Mouse (Mus musculus) 3134 (cell line): ENCODE results near the gene Spop.
"Not testable (repeated sequence)": the region's sequence is repeated elsewhere in the genome, so short reads cannot be mapped to it uniquely, and the experiment has no call there.

ENCODE experiments used
- DNase-seq: peaks from one replicate; pipeline ENCODE4 v3.0.0-alpha.2; 2011; ENCODE audit warnings: low spot score; ENCODE audit not compliant: insufficient read length; ENCODE audit errors: extremely low read depth

Spop gene

DNA sequence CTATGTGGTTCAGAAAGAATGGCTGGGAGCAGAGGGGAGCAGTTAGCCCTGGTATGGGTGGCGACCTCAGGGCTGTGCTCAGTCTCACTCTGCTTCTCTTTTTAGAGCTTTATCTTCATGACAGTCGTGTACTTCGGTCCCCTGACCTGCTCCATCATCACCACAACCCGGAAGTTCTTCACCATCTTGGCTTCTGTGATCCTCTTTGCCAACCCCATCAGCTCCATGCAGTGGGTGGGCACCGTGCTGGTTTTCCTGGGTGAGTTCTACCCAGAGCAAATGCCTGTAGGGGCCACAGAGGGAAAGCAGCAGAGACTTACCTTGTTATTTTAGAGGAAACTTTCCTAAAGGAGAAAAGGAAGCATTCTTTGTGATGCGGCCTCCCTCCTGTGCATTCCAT is 23.5 kb upstream of the Spop start:
- no peak for DNase-seq

DNA sequence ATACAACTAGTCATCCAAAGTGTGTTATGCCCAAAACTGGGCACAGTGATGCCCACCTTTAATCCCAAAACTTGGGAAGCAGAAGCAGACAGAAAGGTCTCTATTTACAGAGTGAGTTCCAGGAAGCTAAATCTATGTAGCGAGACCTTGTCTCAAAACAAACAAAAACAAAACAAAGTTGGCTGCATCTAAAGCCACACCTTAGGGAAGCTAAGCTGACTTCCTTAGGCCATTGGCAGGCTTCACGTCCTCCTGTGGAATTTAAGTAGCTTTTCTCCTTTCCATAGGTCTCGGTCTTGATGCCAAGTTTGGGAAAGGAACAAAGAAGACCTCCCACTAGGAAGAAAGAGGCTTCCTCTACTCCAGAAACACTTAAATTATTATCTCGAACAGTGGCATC is 22.7 kb upstream of the Spop start:
- DNase-seq, result no peak

DNA sequence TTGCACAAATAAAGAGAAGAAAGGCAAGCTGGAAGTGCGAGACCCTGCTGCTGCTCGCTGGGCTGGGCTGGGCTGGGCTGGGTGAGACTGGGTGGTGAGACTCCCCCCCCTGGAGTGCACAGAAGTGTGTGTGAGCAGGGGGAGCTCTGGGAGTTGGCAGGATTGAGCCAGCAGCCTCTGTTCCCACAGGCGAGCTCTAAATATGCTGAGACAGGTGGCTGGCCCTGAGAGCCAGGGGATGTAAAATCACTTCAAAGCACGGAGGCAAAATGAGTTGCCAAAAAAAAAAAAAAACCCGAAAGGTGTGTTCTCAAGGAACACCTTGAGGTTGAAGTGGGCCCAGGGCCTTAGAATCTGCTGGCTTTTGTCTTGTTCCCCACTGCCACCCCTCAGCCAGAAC is 22.1 kb upstream of the Spop start:
- DNase-seq, result no peak

DNA sequence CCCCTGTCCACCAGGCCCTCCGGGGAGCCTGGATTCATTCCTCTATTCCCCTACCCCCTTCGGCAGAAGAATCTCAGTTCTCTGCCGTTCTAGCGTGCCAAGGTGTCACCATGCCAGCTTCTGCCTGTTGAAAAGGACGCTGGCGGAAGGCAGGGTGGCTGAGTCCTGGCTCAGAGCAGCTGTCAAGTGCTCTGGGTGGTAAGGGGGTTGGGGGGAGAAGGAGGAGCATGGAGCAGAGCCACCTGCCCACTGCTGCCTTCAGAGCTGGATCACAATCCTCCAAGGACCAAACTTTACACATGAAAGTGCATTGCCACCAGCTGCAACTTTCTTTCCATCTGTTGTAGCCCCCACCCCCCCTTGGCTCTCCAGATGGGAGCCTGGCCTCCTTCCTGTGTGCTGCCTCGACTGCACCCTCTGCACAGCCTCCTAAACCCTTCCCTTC is 21.6 kb upstream of the Spop start:
- DNase-seq, result no peak

DNA sequence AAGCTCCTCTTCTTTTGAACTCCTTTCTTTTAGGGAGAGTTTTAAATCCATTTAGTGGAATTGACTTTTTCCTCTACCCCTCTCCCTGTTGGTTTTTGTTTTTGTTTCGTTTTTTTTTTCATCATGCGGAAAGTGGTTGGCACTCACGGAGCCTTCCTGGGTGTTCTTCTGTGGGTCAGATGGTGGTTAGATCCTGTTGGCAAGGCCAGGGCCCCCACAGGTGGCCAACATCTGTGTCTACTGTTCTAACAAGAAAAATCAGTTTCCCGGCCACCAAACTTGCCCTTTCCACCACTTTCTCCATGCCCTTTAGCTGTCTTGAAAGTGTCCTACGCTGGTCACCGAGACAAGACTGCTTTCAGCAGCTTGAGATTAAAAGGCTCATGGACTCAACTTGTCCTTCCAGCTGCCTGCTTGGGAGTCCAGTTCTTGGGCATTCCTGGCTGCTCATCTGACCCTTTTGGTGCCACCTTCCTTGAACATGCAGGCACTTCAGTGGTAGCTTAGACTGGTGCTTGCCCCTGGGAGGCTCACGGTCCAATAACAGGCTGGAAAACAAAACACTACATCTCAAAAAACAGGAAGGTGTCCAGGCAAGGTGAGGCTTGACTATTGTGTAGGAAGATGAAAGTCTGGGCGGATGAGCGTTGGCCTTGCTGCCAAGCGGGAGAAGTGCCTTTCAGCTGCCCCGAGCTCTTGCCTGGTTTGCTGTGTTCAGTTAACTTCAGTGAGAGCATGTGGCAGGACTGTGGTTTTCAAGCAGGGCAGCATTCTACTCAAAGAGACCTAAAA is 21.0 kb upstream of the Spop start:
- DNase-seq, result no peak

DNA sequence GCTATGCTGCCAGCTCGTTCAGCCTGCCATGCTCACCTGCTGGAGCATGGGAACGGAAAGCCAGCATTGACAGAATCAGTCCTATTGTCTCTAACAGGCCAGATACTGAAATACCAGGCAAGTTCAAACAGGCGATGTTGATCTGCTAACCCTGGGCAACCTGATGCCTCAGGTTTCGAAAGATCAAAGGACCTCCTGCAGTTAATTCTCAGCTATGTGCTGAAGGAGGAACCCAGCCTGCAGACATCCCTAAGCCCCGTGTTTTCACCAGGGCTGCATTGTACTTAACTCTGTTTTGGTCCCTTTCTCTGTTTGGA is 20.4 kb upstream of the Spop start:
- no peak for DNase-seq

DNA sequence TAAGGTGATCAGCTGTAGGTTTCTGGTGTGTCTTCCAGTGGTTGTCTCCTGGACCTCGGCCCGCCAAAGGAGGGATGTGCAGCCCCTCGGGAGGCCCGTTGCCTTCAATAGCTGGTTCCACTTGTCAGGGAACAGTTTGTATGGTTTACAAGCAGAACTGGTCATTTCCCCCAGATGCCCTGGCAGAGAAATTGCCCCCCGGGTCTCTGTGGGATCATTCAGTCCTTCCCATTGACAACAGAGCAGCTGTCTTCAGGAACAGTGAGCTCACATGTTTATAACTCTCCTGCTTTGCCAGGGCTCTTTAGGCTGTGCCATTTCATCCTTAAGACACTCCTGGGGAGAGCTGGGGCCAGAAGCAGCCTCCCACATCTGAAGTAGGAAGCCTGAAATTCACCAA is 19.8 kb upstream of the Spop start:
- no peak for DNase-seq

DNA sequence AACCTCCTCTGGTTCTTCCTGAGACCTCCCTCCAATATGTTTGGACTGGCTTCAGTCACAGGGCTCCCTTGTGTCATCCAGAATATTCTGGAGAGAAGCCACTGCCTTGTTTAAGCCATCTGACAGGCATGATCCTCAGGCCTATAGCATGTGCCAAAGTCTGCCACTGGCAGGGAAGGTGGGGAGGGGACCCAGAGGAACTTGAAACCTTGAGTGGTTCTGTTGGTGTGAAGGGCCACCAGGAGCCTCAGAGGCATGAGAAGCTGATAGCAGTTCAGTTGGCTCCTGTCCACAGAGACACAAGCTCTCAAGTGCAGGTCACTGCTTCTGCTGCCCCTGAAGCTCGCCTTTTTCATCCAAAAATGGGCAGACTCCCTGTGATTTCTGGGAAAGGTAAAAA is 17.3 kb upstream of the Spop start:
- no peak for DNase-seq

DNA sequence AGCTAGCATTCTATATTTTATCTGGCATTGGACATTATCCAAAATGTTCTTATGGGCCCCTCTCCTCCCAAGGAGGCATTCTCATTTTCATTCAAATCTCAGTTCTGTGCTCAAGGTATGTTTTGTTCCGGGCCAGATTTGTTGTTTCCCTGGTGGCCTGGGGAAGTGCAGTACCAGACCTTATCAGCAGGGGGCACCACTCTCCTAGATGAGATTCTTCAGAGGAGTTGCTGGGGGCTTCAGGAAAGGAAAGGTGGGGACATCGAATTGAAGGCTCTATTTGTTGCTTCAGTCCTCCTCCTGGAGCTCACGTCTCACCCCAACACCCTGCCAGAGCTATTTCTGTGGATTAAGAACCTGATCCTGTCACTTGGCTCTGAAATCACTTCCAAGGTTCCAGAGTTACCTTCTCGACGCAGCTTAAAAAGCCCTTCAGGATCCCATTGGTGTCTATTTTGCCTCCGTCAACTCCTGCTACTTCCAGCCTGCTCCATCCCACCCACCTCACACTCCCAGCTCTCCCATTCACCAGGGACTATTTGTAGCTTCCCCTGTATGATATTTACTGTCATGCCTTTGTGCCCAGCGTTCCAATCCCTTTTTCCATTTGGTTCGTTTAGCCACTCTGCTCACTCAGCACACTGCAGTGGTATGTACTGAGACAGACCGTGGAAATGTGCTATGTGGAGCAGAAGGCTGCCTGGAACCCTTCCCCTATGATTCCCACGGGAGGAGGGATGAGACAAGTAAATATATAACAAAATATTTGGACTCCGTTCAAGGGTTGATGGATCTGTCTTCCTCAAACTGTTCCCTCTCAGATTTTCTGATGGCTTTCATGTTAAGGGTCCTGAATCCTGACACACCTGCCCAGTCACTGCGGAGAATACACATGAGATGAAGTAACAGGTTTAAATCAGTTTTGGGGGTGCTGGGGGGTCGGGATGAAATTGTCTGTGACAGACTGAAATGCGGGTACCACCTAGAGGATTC is 15.7 kb upstream of the Spop start:
- DNase-seq, result no peak

DNA sequence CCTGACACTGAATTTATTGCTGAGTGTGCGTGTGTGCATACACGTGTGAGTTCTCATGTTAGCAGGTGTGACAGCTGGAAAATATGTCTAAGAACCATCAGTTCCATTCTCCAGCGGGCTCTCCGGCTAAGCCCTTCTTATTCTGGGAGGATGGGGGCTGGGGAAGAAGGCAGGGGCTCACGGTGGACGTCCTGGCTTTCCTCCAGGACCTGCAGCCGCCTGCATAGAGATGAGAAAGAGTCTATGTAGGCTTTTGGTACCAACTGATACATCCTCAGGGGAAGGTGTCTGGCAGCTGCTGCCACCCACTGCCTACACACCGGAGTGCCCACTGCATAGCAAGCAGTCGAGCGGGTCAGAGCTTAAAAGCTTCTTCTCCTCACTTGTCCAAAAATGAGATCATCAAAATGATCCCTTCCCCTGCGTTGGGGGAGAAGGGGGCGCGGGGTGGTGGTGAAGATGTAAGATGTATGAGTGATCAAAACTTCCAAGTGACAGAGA is 14.3 kb upstream of the Spop start:
- DNase-seq, result no peak

DNA sequence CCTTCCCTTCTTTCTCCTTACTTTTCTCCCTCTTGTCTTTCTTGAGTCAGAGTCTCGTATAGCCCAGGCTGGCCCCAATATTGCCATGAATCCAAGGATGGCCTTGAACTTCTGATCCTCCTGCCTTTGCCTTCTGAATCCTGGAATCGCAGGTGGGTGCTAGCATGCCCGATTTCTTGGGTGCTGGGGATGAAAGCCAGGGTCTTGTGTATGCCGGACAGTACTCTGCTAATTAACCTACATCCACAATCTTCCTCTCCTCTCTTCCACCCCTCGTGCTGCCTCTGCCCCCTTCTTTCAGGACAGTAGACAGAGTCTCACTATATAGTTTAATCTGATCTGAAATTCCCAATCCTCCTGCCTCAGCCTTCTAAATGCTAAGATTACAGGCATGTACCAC is 12.3 kb upstream of the Spop start:
- no peak for DNase-seq

DNA sequence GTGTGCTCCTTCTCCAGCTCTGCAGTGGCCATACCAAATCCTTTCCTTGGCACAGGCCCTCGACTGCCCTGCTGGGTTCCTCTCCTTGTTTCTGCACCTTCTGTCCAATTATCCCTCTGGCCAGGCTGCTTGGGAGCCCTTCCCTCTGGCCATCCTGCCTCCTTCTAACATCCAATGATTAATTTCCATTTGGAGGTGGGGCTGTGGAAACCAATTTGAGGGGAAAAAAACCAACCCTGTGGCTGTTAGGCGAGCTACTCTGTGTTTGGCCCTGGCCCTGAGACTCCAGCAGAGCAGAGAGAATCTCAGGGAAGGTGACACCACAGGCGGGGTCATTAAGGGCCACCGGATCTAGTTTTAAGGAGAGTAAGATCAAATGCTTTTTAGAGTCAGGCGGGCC is 11.7 kb upstream of the Spop start:
- DNase-seq, result no peak

DNA sequence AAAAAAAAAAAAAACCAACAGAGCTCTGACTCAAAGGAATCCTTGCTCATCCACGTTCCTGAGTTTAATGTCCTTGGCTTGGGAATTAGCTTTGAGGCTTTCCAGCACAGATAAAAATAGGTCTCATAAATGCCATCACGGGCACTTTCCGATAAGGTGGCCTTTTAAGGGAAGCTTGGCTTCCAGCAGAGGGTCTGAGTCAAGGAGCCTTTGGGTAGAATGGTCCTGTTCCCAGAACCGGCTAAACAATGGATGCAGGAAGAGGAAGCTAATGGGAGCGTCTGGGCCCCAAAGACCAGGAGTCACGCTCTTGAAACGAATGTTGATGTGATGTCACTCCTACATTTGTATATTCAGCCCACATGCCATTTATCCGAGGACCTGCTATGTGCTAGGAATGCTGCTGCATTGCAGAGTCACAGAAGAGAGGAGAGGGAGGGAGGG is 11.2 kb upstream of the Spop start:
- DNase-seq, result peak; percentile 51

DNA sequence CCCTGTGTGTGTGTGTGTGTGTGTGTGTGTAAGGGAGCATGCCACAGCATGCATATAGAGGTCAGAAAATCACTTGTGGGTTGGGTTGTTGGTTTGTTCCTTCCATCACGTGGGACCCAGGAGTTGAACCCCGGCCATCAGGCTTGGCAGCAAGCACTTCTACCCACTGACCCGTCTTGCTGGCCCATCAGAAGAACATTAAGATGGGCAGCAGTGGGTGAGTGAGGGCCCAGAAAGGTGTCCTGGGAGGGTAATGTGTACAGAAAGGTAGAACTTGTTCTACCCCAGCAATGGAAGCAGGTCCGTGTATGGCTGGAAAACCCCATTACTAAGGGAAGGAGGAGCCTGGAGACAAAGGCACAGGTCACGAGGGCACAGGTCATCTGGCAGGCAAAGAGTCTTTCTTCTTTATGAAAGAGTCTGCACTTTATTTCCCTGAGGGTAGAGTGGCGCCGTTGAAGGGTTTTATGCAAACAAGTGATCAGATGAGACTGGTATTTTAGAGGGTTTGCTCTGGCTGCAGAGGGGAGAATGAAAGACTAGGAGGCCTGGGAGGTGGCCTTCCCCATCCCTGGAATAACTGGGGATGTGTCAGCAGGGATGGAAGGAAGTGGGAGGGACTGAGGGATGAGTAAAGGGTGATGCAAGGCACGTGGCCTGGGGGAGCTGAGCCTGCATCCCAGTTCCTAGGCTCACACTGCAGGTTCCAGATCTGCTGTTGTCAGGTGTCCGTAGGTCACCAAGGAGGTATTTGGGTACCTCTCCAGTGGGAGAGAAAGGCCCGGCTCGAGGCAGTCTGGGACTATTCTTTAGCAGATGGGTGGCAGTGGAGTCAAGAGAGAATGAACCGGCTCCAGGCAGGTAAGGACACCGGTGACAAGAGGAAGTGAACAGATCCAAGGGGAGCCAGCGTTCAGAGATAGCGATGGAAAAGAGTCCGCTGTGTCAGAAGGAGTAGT is 10.2 kb upstream of the Spop start:
- peak; percentile 70 for DNase-seq

DNA sequence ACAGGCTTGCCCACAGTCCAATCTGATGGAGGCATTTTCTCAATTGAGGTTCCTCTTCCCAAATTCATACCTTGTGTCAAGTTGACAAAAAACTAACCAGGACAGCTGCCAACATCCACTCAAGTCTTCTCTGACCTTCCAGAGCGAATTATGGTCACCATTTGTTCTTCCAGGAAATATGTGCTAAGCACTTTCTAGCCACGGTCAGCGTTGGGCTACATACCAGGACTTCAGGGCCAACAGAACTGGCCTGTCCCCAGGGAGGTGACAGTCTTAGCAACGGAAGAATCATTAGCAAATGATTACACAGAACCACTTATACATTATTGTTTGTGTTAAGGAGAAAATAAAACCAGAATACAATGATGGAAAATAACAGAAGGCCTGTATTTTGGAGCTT is 8.1 kb upstream of the Spop start:
- no peak for DNase-seq

DNA sequence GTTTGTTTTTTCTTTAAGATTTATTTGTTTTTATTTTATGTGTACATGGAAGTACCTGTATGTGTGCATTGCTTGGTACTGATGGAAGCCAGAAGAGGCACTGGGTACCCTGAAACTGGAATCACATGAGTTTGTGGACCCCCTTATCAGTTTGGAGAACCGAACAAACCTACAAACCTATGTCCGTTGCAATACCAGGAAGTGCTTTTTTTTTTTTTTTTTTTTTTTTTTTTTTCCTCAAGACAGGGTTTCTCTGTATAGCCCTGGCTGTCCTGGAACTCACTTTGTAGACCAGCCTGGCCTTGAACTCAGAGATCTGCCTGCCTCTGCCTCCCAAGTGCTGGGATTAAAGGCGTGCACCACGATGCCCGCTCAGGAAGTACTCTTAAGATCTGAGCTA is 7.5 kb upstream of the Spop start:
- DNase-seq, result not testable (repeated sequence)

DNA sequence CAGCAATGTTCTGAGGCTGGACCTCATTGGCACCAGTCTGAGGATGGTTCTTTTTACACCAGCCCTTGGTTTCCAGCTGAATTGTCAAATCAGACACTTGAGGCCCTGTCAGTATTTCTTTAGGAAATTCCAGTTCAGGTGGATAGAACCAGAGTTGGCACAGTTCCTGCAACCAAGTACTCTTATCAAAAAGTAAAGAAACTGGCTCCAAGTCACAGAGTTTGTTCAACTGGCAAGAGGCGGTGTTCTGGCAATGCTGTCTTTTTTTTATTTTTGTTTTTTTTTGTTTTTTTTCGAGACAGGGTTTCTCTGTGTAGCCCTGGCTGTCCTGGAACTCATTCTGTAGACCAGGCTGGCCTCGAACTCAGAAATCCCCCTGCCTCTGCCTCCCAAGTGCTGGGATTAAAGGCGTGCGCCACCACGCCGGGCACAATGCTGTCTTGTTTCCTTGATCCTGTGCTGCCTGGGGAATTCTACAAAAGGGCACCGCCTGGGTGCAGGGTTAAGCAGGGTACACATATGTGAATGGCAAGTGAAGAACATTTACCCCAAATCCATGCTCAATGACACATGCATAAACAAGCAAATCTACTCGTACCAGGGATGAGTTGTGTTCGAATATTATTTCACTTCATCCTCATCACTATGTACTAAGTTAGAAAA is 4.3 kb upstream of the Spop start:
- DNase-seq, result no peak

DNA sequence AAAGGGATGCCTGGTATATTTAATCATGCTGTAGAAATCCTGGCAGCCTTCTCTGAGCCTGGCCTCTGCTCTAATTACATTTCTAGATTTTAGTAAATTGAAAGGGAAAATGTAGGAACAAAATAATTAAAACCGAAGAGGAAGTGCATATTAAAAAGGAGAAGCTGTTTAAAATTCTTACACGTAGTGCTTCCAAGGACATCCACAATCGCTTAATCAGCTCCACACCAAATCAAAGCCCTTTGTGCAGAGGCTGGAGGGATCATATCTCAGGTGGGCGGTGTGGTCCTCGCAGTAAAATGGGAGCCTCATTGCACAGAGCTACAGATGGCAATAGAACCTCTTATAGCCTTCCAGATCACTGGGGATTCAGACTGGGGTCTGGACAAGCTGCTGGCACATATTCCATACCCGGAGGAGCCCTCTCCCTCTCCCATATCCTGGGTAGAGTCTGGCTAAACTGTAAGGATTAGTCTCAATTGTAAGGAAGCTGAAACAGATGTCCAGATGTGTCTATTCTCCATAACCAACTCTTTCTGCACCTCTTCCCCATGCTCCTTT is 2.3 kb upstream of the Spop start:
- no peak for DNase-seq

DNA sequence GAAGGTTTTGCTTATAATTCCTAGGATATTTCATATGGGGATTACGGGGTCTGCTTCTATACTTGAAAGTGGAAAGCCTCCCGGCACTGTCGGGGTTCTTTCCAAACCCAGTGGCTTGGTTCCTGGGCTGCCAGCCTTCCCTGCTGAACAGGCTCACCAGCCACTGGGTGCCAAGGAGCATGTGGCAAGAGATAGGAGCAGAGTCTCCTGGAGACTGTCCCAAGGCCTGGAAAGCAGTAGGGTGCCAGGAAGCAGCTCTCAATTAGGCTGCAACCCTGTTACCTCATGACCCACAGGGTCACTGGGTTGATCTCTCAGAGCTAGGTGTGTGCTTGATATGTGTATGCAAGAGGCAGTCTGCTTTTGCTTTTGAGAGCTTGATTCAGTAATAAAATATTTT is 1.3 kb upstream of the Spop start:
- DNase-seq, result no peak
